Mouse (Mus musculus): ENCODE measurements at regions not wholly inside any gene's neighbourhood (a gene's known extent, or its start where the extent isn't known, plus 50 kb on each side); places are given as distances from the start of the nearest gene placed in this dataset.
A peak's percentile ranks its signal among the peaks of the same experiment; 100 is the strongest.

- Histone ChIP-seq H3K4me3 (replicated peaks; ENCODE audit: low read length) (no peak overlapping the region), H3K9me3 (ENCODE audit: control insufficient read depth, low read length) (no peaks in the 10 kb centered on the region), H3K27me3 (replicated peaks; ENCODE audit: control insufficient read depth, insufficient read depth, low read length) (no peaks in the 10 kb centered on the region), H3K4me2 (ENCODE audit: low read length) (no peak overlapping the region), H3K4me1 (replicated peaks; ENCODE audit: control insufficient read depth, insufficient read depth, low read length) (peaks cover 9% of the 10 kb centered on the region), H3K27ac (ENCODE audit: low read length) (no peak overlapping the region), H3K36me3 (ENCODE audit: control insufficient read depth, insufficient read depth) (no peaks in the 10 kb centered on the region), H3K9ac (replicated peaks; ENCODE audit: low read depth, low read length) (no peak overlapping the region)
- 89% methylated on average over 14 of the region's 14 CpGs for WGBS
- ATAC-seq: no peak
Measured at GRCm38 (mm10) chr4:140385226-140385625, 138.6 kb upstream of the Igsf21 start.

GRCm38 (mm10) chr4:140383596-140383995 lies 137.0 kb upstream of the Igsf21 start:
- WGBS: 84% methylated on average over 7 of the region's 7 CpGs
- Histone ChIP-seq H3K9me3 (ENCODE audit: control insufficient read depth, low read length) (no peaks in the 10 kb centered on the region), H3K27me3 (replicated peaks; ENCODE audit: control insufficient read depth, insufficient read depth, low read length) (no peaks in the 10 kb centered on the region), H3K27ac (ENCODE audit: low read length) (no peak overlapping the region), H3K9ac (replicated peaks; ENCODE audit: low read depth, low read length) (no peak overlapping the region), H3K36me3 (ENCODE audit: control insufficient read depth, insufficient read depth) (no peaks in the 10 kb centered on the region), H3K4me1 (replicated peaks; ENCODE audit: control insufficient read depth, insufficient read depth, low read length) (peaks cover 9% of the 10 kb centered on the region), H3K4me3 (replicated peaks; ENCODE audit: low read length) (no peak overlapping the region), H3K4me2 (ENCODE audit: low read length) (no peak overlapping the region)
- ATAC-seq: no peak

GRCm38 (mm10) chr4:140380733-140381132 lies 134.1 kb upstream of the Igsf21 start:
- Histone ChIP-seq H3K9ac (replicated peaks; ENCODE audit: low read depth, low read length) (0 out of 2 replicates have a peak overlapping the region, but pooled peaks have one; percentile 31), H3K27me3 (replicated peaks; ENCODE audit: control insufficient read depth, insufficient read depth, low read length) (no peaks in the 10 kb centered on the region), H3K9me3 (ENCODE audit: control insufficient read depth, low read length) (no peaks in the 10 kb centered on the region), H3K36me3 (ENCODE audit: control insufficient read depth, insufficient read depth) (no peaks in the 10 kb centered on the region), H3K27ac (ENCODE audit: low read length) (no peak overlapping the region), H3K4me1 (replicated peaks; ENCODE audit: control insufficient read depth, insufficient read depth, low read length) (peaks cover 9% of the 10 kb centered on the region), H3K4me3 (replicated peaks; ENCODE audit: low read length) (0 out of 2 replicates have a peak overlapping the region, but pooled peaks have one; percentile 10), H3K4me2 (ENCODE audit: low read length) (peak overlapping the region; percentile 11)
- 0 out of 2 replicates have a peak, but pooled peaks have one; percentile 47 for ATAC-seq
- 2% methylated on average over 13 of the region's 13 CpGs for WGBS

- WGBS: 76% methylated on average over 1 of the region's 1 CpGs
- Histone ChIP-seq H3K27me3 (replicated peaks; ENCODE audit: control insufficient read depth, insufficient read depth, low read length) (no peaks in the 10 kb centered on the region), H3K4me1 (replicated peaks; ENCODE audit: control insufficient read depth, insufficient read depth, low read length) (peaks cover 9% of the 10 kb centered on the region), H3K4me3 (replicated peaks; ENCODE audit: low read length) (no peak overlapping the region), H3K9me3 (ENCODE audit: control insufficient read depth, low read length) (no peaks in the 10 kb centered on the region), H3K36me3 (ENCODE audit: control insufficient read depth, insufficient read depth) (no peaks in the 10 kb centered on the region), H3K27ac (ENCODE audit: low read length) (no peak overlapping the region), H3K9ac (replicated peaks; ENCODE audit: low read depth, low read length) (no peak overlapping the region), H3K4me2 (ENCODE audit: low read length) (no peak overlapping the region)
- no peak for ATAC-seq
Measured at GRCm38 (mm10) chr4:140377941-140378340, 131.4 kb upstream of the Igsf21 start.

- ATAC-seq: peak; percentile 28; the same call in 1 of the 2 replicates
- Histone ChIP-seq H3K36me3 (ENCODE audit: control insufficient read depth, insufficient read depth) (no peaks in the 10 kb centered on the region), H3K27ac (ENCODE audit: low read length) (no peak overlapping the region)
Measured at GRCm38 (mm10) chr4:140372586-140373325, 126.2 kb upstream of the Igsf21 start.

GRCm38 (mm10) chr4:140371426-140372213 lies 125.0 kb upstream of the Igsf21 start:
- Histone ChIP-seq H3K27ac (ENCODE audit: low read length) (no peak overlapping the region), H3K4me3 (replicated peaks; ENCODE audit: low read length) (no peak overlapping the region), H3K9ac (replicated peaks; ENCODE audit: low read depth, low read length) (no peak overlapping the region), H3K27me3 (replicated peaks; ENCODE audit: control insufficient read depth, insufficient read depth, low read length) (no peaks in the 10 kb centered on the region), H3K36me3 (ENCODE audit: control insufficient read depth, insufficient read depth) (no peaks in the 10 kb centered on the region), H3K4me1 (replicated peaks; ENCODE audit: control insufficient read depth, insufficient read depth, low read length) (peaks cover 13% of the 10 kb centered on the region), H3K9me3 (ENCODE audit: control insufficient read depth, low read length) (no peaks in the 10 kb centered on the region), H3K4me2 (ENCODE audit: low read length) (no peak overlapping the region)
- 80% methylated on average over 20 of the region's 20 CpGs for WGBS
- no peak for ATAC-seq

More at GRCm38 (mm10) chr4:140372586-140373325, 126.2 kb upstream of the Igsf21 start:
- Histone ChIP-seq H3K27me3 (replicated peaks; ENCODE audit: control insufficient read depth, insufficient read depth, low read length) (no peaks in the 10 kb centered on the region), H3K4me1 (replicated peaks; ENCODE audit: control insufficient read depth, insufficient read depth, low read length) (peaks cover 6% of the 10 kb centered on the region), H3K9ac (replicated peaks; ENCODE audit: low read depth, low read length) (no peak overlapping the region), H3K9me3 (ENCODE audit: control insufficient read depth, low read length) (no peaks in the 10 kb centered on the region), H3K4me2 (ENCODE audit: low read length) (no peak overlapping the region), H3K4me3 (replicated peaks; ENCODE audit: low read length) (no peak overlapping the region)
- WGBS: 30% methylated on average over 11 of the region's 11 CpGs

- WGBS: 15% methylated on average over 8 of the region's 8 CpGs
- H3K27me3 ChIP-seq (replicated peaks; ENCODE audit: control insufficient read depth, insufficient read depth, low read length): no peaks in the 10 kb centered on the region
- H3K9ac ChIP-seq (replicated peaks; ENCODE audit: low read depth, low read length): 0 out of 2 replicates have a peak overlapping the region, but pooled peaks have one; percentile 2
- ATAC-seq: peak; percentile 62; the same call in 1 of the 2 replicates
- no peaks in the 10 kb centered on the region for H3K9me3 ChIP-seq (ENCODE audit: control insufficient read depth, low read length)
- H3K4me3 ChIP-seq (replicated peaks; ENCODE audit: low read length): no peak overlapping the region
- H3K36me3 ChIP-seq (ENCODE audit: control insufficient read depth, insufficient read depth): no peaks in the 10 kb centered on the region
- peak overlapping the region; percentile 35; the same call in 1 of the 2 replicates for H3K27ac ChIP-seq (ENCODE audit: low read length)
- no peak overlapping the region for H3K4me2 ChIP-seq (ENCODE audit: low read length)
- H3K4me1 ChIP-seq (replicated peaks; ENCODE audit: control insufficient read depth, insufficient read depth, low read length): peaks cover 18% of the 10 kb centered on the region
Measured at GRCm38 (mm10) chr4:140366975-140367680, 120.5 kb upstream of the Igsf21 start.

GRCm38 (mm10) chr4:140358846-140359245 lies 112.3 kb upstream of the Igsf21 start:
- Histone ChIP-seq H3K27me3 (replicated peaks; ENCODE audit: control insufficient read depth, insufficient read depth, low read length) (no peaks in the 10 kb centered on the region), H3K9me3 (ENCODE audit: control insufficient read depth, low read length) (no peaks in the 10 kb centered on the region), H3K27ac (ENCODE audit: low read length) (no peak overlapping the region), H3K4me1 (replicated peaks; ENCODE audit: control insufficient read depth, insufficient read depth, low read length) (peaks cover 22% of the 10 kb centered on the region), H3K4me2 (ENCODE audit: low read length) (no peak overlapping the region), H3K4me3 (replicated peaks; ENCODE audit: low read length) (no peak overlapping the region), H3K36me3 (ENCODE audit: control insufficient read depth, insufficient read depth) (no peaks in the 10 kb centered on the region), H3K9ac (replicated peaks; ENCODE audit: low read depth, low read length) (no peak overlapping the region)
- no peak for ATAC-seq
- WGBS: 89% methylated on average over 4 of the region's 4 CpGs

GRCm38 (mm10) chr4:140358103-140358502 lies 111.5 kb upstream of the Igsf21 start:
- H3K27me3 ChIP-seq (replicated peaks; ENCODE audit: control insufficient read depth, insufficient read depth, low read length): no peaks in the 10 kb centered on the region
- H3K4me1 ChIP-seq (replicated peaks; ENCODE audit: control insufficient read depth, insufficient read depth, low read length): peaks cover 20% of the 10 kb centered on the region
- H3K4me3 ChIP-seq (replicated peaks; ENCODE audit: low read length): no peak overlapping the region
- no peak overlapping the region for H3K9ac ChIP-seq (replicated peaks; ENCODE audit: low read depth, low read length)
- no peaks in the 10 kb centered on the region for H3K9me3 ChIP-seq (ENCODE audit: control insufficient read depth, low read length)
- H3K27ac ChIP-seq (ENCODE audit: low read length): no peak overlapping the region
- ATAC-seq: no peak
- 5% methylated on average over 5 of the region's 5 CpGs for WGBS
- no peak overlapping the region for H3K4me2 ChIP-seq (ENCODE audit: low read length)
- H3K36me3 ChIP-seq (ENCODE audit: control insufficient read depth, insufficient read depth): no peaks in the 10 kb centered on the region
